Mouse (Mus musculus) embryonic facial prominence, embryonic 11.5 days (tissue): ENCODE results near the gene Parp16. TPM values are rescaled to one million over a fixed set of nuclear protein-coding genes. Genes with fewer than 3 reads are reported as not detected.
"Not testable (repeated sequence)": the region's sequence is repeated elsewhere in the genome, so short reads cannot be mapped to it uniquely, and the experiment has no call there.

Experiments used
- ATAC-seq: fragments of 200-750 bp; cut with Nextera tagmentation; replicated peaks from 2 replicates; pipeline ENCODE4 v1.8.0; 2017; ENCODE audit warnings: low read depth; ENCODE audit not compliant: insufficient number of reproducible peaks, low FRiP score, low TSS enrichment
- DNase-seq: peaks from one replicate; pipeline ENCODE4 v3.0.0-alpha.2; 2015; ENCODE audit warnings: low spot score
- H3K27ac ChIP-seq: fragments of 300-500 bp; sonication (generic); replicated peaks from 2 replicates; pipeline ENCODE4 v1.5.1; 2014; ENCODE audit warnings: mild to moderate bottlenecking, low read depth, low read length, control low read depth
- H3K27me3 ChIP-seq: fragments of 300-500 bp; sonication (generic); 2 replicates; pipeline ENCODE4 v1.6.1; 2014; ENCODE audit warnings: mild to moderate bottlenecking, low read length, moderate library complexity, mixed read lengths; ENCODE audit not compliant: control insufficient read depth, insufficient read depth
- H3K36me3 ChIP-seq: fragments of 300-500 bp; sonication (generic); replicated peaks from 2 replicates; pipeline ENCODE4 v1.6.1; 2014; ENCODE audit warnings: low read depth, mild to moderate bottlenecking, low read length, moderate library complexity, mixed read lengths; ENCODE audit not compliant: control insufficient read depth, insufficient read depth
- H3K4me1 ChIP-seq: fragments of 300-500 bp; sonication (generic); 2 replicates; pipeline ENCODE4 v1.6.1; 2014; ENCODE audit warnings: low read length, mixed read lengths; ENCODE audit not compliant: control insufficient read depth, insufficient read depth
- H3K4me2 ChIP-seq: fragments of 300-500 bp; sonication (generic); 2 replicates; pipeline ENCODE4 v1.6.1; 2014; ENCODE audit warnings: low read depth, mild to moderate bottlenecking, control low read depth, low read length, moderate library complexity
- H3K4me3 ChIP-seq: fragments of 300-500 bp; sonication (generic); 2 replicates; pipeline ENCODE4 v1.5.1; 2014; ENCODE audit warnings: low read depth, low read length, control low read depth
- H3K9ac ChIP-seq: fragments of 300-500 bp; sonication (generic); replicated peaks from 2 replicates; pipeline ENCODE4 v1.6.1; 2014; ENCODE audit warnings: mild to moderate bottlenecking, control low read depth, low read length
- H3K9me3 ChIP-seq: fragments of 300-500 bp; sonication (generic); replicated peaks from 2 replicates; pipeline ENCODE4 v1.6.1; 2016; ENCODE audit warnings: mild to moderate bottlenecking, low read length, inconsistent platforms, mixed read lengths; ENCODE audit not compliant: control insufficient read depth
- WGBS: fragments of 180-500 bp; shearing (Covaris S2); extraction: QIAGEN DNeasy Blood & Tissue Kit; methylation state at CpG from one replicate; pipeline ENCODE4 v1.1.7; 2014; 5-methylcytosine and 5-hydroxymethylcytosine counted together
- polyA plus RNA-seq: library from polyadenylated mRNA; unstranded; fragments of >200 nt; fragmentation: Nextera tagmentation; extraction: Ambion mirVana; gene quantifications from 2 replicates; pipeline ENCODE4 v1.2.1, GENCODE M21; 2014

The Parp16 gene
- polyA plus RNA-seq, 1 experiment from 2014 or later, result 4.9 TPM

- Histone ChIP-seq H3K4me3 (no peak overlapping the region), H3K4me2 (no peak overlapping the region; the same call in 1 of the 2 replicates), H3K9me3 (no peaks in the 10 kb centered on the region), H3K36me3 (no peaks in the 10 kb centered on the region), H3K27me3 (no peaks in the 10 kb centered on the region), H3K4me1 (no peaks in the 10 kb centered on the region), H3K9ac (no peak overlapping the region), H3K27ac (no peak overlapping the region)
- no peak for DNase-seq
- ATAC-seq, result no peak
- 55% methylated on average over 6 of the region's 6 CpGs for WGBS
Measured at GRCm38 (mm10) chr9:65217661-65218060, 22.5 kb downstream of the Parp16 start.

DNA sequence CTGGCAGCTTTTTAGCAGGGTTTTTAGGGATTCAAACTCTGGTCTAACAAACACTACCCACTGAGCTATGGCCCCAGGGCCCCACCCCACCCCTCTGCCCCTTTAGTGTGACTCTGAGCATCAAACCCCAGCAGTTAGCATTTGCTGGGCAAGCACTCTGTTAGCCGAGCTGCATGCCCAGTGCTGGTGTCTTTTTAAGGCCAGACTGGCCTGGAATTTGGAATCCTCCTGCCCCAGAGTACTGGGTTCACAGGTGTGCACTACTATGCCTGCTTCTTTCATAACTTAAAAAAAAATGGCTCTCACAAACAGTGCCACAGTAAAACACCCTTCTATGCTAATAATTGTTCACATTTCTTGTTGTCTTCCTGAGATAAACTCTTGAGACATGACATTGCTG lies 23.8 kb downstream of the Parp16 start:
- ATAC-seq (no peak), DNase-seq (no peak)
- H3K9ac ChIP-seq, result no peak overlapping the region
- H3K27me3 ChIP-seq, result no peaks in the 10 kb centered on the region
- no peak overlapping the region for H3K4me3 ChIP-seq
- H3K4me1 ChIP-seq, result no peaks in the 10 kb centered on the region
- no peaks in the 10 kb centered on the region for H3K9me3 ChIP-seq
- no peak overlapping the region for H3K4me2 ChIP-seq
- WGBS, result 69% methylated on average over 1 of the region's 1 CpGs
- H3K27ac ChIP-seq, result no peak overlapping the region
- H3K36me3 ChIP-seq, result no peaks in the 10 kb centered on the region

DNA sequence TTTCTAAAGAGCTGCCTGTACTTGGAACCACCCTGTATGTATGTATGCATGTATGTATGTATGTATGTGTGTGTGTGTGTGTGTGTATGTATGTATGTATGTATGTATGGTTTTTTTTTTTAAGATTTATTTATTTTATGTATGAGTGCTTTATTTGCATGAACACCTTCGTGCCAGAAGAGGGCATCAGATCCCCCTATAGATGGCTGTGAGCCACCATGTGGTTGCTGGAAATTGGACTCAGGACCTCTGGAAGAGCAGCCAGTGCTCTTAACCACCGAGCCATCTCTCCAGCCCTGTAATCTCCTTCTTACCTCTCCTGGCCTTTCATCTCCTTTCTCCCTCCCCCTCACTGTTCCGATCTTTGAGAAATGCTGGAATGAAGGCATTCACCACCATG lies 25.2 kb downstream of the Parp16 start:
- WGBS, result 33% methylated on average over 3 of the region's 3 CpGs
- not testable (repeated sequence) for H3K9ac ChIP-seq, H3K4me1 ChIP-seq, H3K27me3 ChIP-seq, H3K27ac ChIP-seq, DNase-seq, ATAC-seq, H3K9me3 ChIP-seq, H3K36me3 ChIP-seq, H3K4me2 ChIP-seq, H3K4me3 ChIP-seq

GRCm38 (mm10) chr9:65223927-65224326 lies 28.8 kb downstream of the Parp16 start:
- Histone ChIP-seq H3K27me3 (no peaks in the 10 kb centered on the region), H3K36me3 (no peaks in the 10 kb centered on the region), H3K4me3 (no peak overlapping the region), H3K9ac (no peak overlapping the region), H3K9me3 (no peaks in the 10 kb centered on the region), H3K4me1 (no peaks in the 10 kb centered on the region), H3K27ac (no peak overlapping the region), H3K4me2 (no peak overlapping the region)
- WGBS, result 80% methylated on average over 6 of the region's 6 CpGs
- ATAC-seq, result no peak
- no peak for DNase-seq

DNA sequence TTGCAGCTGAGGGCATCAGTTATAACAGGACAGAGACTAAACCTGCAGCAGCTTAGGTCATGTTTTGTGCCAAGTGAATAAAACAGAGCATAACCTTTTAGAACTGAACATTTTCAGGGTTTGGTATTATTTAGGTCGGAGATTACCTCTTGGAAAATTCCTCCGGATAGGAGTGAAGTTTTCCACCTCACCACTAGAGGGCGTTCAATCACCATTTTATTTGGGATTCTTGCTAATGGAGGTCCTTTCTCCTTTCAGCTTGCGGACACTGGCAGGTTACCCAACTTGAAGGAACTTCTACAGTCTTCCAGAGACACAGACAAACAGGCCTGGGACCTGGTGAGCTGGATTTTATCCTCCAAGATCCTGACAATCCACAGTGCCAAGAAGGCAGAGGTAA lies 30.6 kb downstream of the Parp16 start:
- H3K36me3 ChIP-seq, result peaks cover 2% of the 10 kb centered on the region; the same call in 1 of the 2 replicates
- WGBS, result 32% methylated on average over 4 of the region's 4 CpGs
- ATAC-seq (no peak), DNase-seq (peak; percentile 66)
- no peaks in the 10 kb centered on the region for H3K27me3 ChIP-seq
- H3K9ac ChIP-seq, result no peak overlapping the region
- no peaks in the 10 kb centered on the region for H3K9me3 ChIP-seq
- no peak overlapping the region for H3K4me3 ChIP-seq
- no peaks in the 10 kb centered on the region for H3K4me1 ChIP-seq
- H3K27ac ChIP-seq, result no peak overlapping the region
- no peak overlapping the region for H3K4me2 ChIP-seq

DNA sequence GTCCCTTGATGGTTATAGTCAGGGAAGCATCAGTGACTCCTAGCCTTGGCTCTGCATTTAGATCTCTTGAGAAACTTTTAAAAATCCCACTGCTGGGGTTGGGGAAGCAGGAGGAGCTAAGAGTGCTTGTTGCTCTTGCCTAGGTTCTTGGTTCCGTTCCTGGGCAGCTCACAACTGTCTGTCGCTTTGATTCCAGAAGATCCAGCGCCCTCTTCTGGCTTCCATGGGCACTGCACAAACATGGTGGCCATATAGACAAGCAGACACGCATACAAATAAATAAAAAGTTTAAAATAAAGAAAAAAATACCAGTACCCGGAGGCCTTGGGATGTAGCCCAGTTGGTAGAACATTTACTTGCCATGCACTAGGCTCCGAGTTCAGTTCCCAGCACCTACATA lies 35.1 kb downstream of the Parp16 start:
- ATAC-seq, result no peak
- Histone ChIP-seq H3K4me2 (no peak overlapping the region), H3K36me3 (peaks cover 2% of the 10 kb centered on the region; the same call in 1 of the 2 replicates), H3K9ac (no peak overlapping the region), H3K27ac (no peak overlapping the region), H3K27me3 (no peaks in the 10 kb centered on the region), H3K4me1 (no peaks in the 10 kb centered on the region), H3K4me3 (no peak overlapping the region), H3K9me3 (no peaks in the 10 kb centered on the region)
- WGBS, result 72% methylated on average over 6 of the region's 6 CpGs
- DNase-seq, result no peak

DNA sequence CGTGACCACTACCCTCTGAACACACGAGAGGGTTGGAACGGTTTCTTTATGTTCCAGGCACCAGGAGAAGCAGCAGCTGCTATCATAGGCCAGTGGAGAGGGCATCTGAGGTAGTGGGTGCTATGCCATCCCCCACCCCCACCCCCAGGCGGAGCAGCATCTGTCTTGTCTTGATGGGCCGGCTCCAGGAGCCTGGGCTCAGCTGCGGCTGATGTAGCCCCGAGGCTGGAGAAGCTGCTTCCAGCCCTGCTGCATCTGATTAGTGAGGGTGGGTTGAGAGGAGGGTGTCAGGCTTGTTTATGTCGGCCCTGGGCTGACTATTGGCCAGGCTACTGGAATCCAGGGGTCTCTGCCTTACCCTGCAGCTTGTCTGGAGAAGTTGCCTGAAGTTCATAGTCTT lies 36.1 kb downstream of the Parp16 start:
- no peaks in the 10 kb centered on the region for H3K27me3 ChIP-seq
- WGBS, result 58% methylated on average over 8 of the region's 8 CpGs
- ATAC-seq (no peak), DNase-seq (no peak)
- no peak overlapping the region for H3K9ac ChIP-seq
- H3K4me3 ChIP-seq, result no peak overlapping the region
- no peak overlapping the region for H3K4me2 ChIP-seq
- H3K36me3 ChIP-seq, result peaks cover 2% of the 10 kb centered on the region; the same call in 1 of the 2 replicates
- no peaks in the 10 kb centered on the region for H3K4me1 ChIP-seq
- no peaks in the 10 kb centered on the region for H3K9me3 ChIP-seq
- no peak overlapping the region for H3K27ac ChIP-seq

DNA sequence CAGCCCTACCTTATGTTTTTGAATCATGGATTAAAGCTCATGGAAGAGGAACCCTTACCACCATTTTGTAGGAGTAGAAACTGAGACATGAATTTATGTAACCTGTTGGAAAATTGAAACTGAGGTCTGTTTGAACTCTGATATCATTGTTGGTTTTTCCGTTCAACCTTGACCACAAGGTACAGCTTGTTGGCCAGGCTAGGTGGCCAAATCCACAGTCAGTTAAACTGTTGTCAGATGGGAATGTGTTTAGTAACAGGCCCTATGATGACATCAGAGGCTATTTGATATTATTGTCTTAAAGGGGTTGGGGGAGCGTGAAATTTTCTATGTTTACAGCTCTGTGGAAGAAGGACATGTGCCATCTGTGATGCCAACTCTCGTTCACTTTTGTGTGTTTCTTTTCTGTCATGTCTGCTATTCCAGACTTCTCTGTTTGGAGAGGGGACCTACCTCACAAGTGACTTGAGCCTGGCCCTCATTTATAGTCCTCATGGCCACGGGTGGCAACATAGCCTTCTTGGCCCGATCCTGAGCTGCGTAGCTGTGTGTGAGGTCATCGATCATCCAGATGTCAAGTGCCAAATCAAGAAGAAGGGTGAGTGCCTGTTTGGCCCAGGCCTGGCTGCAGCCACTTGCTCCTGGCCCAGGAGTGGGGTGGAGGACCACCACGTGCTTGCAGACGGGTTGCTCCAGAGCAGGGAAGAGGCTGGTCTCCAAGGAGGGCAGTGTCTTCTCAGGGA lies 38.3 kb downstream of the Parp16 start:
- no peak for DNase-seq

More for the DNA sequence above, 38.3 kb downstream of the Parp16 start:
- 94% methylated on average over 9 of the region's 9 CpGs for WGBS
- Histone ChIP-seq H3K9me3 (no peaks in the 10 kb centered on the region), H3K27ac (no peak overlapping the region), H3K36me3 (peaks cover 2% of the 10 kb centered on the region; the same call in 1 of the 2 replicates), H3K9ac (no peak overlapping the region), H3K4me3 (no peak overlapping the region), H3K27me3 (no peaks in the 10 kb centered on the region), H3K4me2 (no peak overlapping the region), H3K4me1 (no peaks in the 10 kb centered on the region)
- ATAC-seq, result no peak
